Mouse (Mus musculus) brain, embryonic 14.5 days (tissue): ENCODE measurements at regions not wholly inside any gene's neighbourhood (a gene's known extent, or its start where the extent isn't known, plus 50 kb on each side); places are given as distances from the start of the nearest gene placed in this dataset.

Source experiments
- CTCF ChIP-seq: fragments of 200-500 bp; IDR thresholded peaks from 2 replicates; pipeline ENCODE4 v1.5.1; 2012; ENCODE audit warnings: inconsistent platforms, mild to moderate bottlenecking, moderate library complexity, borderline replicate concordance; ENCODE audit not compliant: insufficient read depth, insufficient read length; ENCODE audit errors: extremely low read depth
- POLR2A ChIP-seq: fragments of 200-500 bp; IDR thresholded peaks from 2 replicates; pipeline ENCODE4 v1.6.1; 2012; ENCODE audit warnings: mild to moderate bottlenecking, inconsistent platforms, borderline replicate concordance; ENCODE audit not compliant: poor library complexity, insufficient read depth, insufficient read length, severe bottlenecking; ENCODE audit errors: extremely low read depth

DNA sequence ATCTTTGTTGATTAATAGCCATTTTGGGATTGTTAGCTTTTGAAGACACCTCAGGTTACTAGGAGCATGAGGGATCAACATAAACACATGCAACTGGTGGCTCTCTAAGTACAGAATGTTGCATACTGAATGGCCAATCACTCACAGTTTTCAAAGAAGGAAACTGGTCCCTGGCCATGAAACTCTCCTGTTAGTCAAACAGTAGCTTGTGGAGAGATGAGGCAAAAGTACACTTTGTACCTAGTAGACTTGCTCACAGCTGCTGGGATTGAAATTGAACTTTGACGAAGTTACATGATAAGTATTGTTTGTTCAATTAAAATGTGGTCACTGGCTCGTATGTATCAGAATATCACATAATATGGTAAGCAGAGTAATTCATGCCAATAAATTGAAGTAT, 237.6 kb upstream of the Robo2 start:
- TF ChIP-seq CTCF (no peak), POLR2A (no peak)
